26 mouse cellular contexts compared by ENCODE assay signal in the genomic region with DNA sequence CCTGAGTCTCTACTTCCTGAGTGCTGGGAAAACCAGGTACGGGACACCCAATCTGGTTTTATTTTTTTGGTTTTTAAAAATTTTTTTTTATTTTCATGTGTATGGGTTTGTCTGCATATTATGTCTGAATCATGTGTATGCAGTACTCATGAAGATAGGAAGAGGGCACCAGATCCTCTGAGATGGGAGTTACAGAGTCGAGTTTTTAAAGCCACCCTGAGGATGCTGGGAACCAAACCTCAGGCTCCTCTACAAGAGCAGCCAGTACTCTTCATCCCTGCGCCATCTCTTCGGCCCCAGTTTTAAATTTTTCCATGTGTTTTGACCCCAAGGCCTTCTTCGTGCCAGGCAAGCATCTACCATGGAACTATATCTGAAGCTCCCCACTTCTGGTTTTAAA. TPM values are rescaled to one million over a fixed set of nuclear protein-coding genes. Genes with fewer than 3 reads are reported as not detected.
DNase-seq lines count a peak whose midpoint lies in the region; ATAC-seq and TF ChIP-seq lines count a peak whose summit lies in the region.
"Had no signal": no experiment of that assay in that cellular context is flagged by ENCODE, and none has a peak within 500 bp of the region (broad histone marks: within the 10 kb centered on the region; RNA-seq: fewer than 3 reads in every experiment).

No protein-coding gene starts in this region.

- H3K9me3 ChIP-seq in forebrain, postnatal 0 days (ENCODE audit: low read length) = no peaks in the 10 kb centered on the region
- H3K9me3 ChIP-seq in forebrain, embryonic 13.5 days (replicated peaks) = no peaks in the 10 kb centered on the region
- no peaks in the 10 kb centered on the region for H3K9me3 ChIP-seq in kidney, postnatal 0 days (replicated peaks; ENCODE audit: low read length)
- no peaks in the 10 kb centered on the region for H3K9me3 ChIP-seq in MEL (replicated peaks; ENCODE audit: insufficient read depth, low read length)
- H3K9me3 ChIP-seq: embryonic facial prominence, embryonic 13.5 days; heart, embryonic 13.5 days; hindbrain, embryonic 13.5 days; limb, embryonic 15.5 days; liver, embryonic 15.5 days; midbrain, embryonic 12.5 days; neural tube, embryonic 12.5 days had no signal

- WGBS in forebrain, postnatal 0 days = 94% methylated on average over 5 of the region's 5 CpGs
- 89% methylated on average over 5 of the region's 5 CpGs for WGBS in forebrain, embryonic 13.5 days
- WGBS in kidney, postnatal 0 days = 91% methylated on average over 5 of the region's 5 CpGs

- peak; percentile 34 for TF ChIP-seq RAD21 in MEL (IDR thresholded peaks at IDR 0.05; ENCODE audit: low read depth, low read length)

- H3K4me2 ChIP-seq in forebrain, postnatal 0 days (ENCODE audit: low read depth) = no peak overlapping the region
- H3K4me2 ChIP-seq in forebrain, embryonic 13.5 days = no peak overlapping the region
- H3K4me2 ChIP-seq in kidney, postnatal 0 days (ENCODE audit: low read length) = no peak overlapping the region
- H3K4me2 ChIP-seq: embryonic facial prominence, embryonic 13.5 days; heart, embryonic 13.5 days; hindbrain, embryonic 13.5 days; limb, embryonic 15.5 days; liver, embryonic 15.5 days; midbrain, embryonic 12.5 days; neural tube, embryonic 12.5 days had no signal

- ATAC-seq in forebrain, postnatal 0 days = no peak
- ATAC-seq in forebrain, embryonic 13.5 days = no peak
- no peak for ATAC-seq in kidney, postnatal 0 days (replicated peaks; ENCODE audit: low FRiP score, low read depth)
- ATAC-seq: CD4-positive, CD25-positive, alpha-beta regulatory T cell, adult 4 months; forebrain, embryonic 14.5 days had no signal

- TF ChIP-seq EP300 in MEL (IDR thresholded peaks at IDR 0.05; ENCODE audit: low read depth in 1 of 2, low read length in 2 of 2) = no peak

- DNase-seq in forebrain, postnatal 0 days = no peak
- no peak for DNase-seq in kidney, postnatal 0 days (ENCODE audit: low spot score)
- DNase-seq in kidney, adult 9 months = no peak
- DNase-seq in 416B (ENCODE audit: low read depth) (peak; percentile 15), MEL (ENCODE audit: low read depth, low spot score) (peak; percentile 16)
- DNase-seq in frontal cortex, postnatal 14 days (ENCODE audit: low spot score in 2 of 2) = no peak
- no peak for DNase-seq in cerebellum, postnatal 14 days
- DNase-seq: cerebellum, adult 11 months; cerebellum, adult 9-11 months; gastrocnemius, postnatal 14 days; heart, adult 18-20 months; kidney, adult 11 months; left cerebral cortex, postnatal 4 days; lung, postnatal 10 days; right cerebral cortex, postnatal 14 days; thymus, postnatal 25 days had no signal

- 0 out of 2 replicates have a peak, but pooled peaks have one; percentile 8 for TF ChIP-seq CTCF in forebrain, postnatal 0 days (IDR thresholded peaks at IDR 0.05; ENCODE audit: low read depth)
- TF ChIP-seq CTCF in kidney, postnatal 0 days (IDR thresholded peaks at IDR 0.05; ENCODE audit: low read depth) = peak; percentile 20; the same call in 1 of the 2 replicates
- peak in 1 of 3 experiments; percentile 24; a peak in 2 of 6 replicates for TF ChIP-seq CTCF in MEL (IDR thresholded peaks at IDR 0.05 in 2 of 3, conservative IDR thresholded peaks at IDR 0.05 in 1 of 3; ENCODE audit: control insufficient read depth in 1 of 3, insufficient read depth in 1 of 3, low read depth in 2 of 3, low read length in 3 of 3, poor library complexity in 1 of 3, severe bottlenecking in 1 of 3)

- no peaks in the 10 kb centered on the region for H3K36me3 ChIP-seq in forebrain, postnatal 0 days (ENCODE audit: insufficient read depth)
- peaks cover 8% of the 10 kb centered on the region for H3K36me3 ChIP-seq in forebrain, embryonic 13.5 days (ENCODE audit: poor library complexity, severe bottlenecking)
- no peaks in the 10 kb centered on the region for H3K36me3 ChIP-seq in kidney, postnatal 0 days (ENCODE audit: insufficient read depth, low read length)
- H3K36me3 ChIP-seq in MEL (ENCODE audit: control insufficient read depth in 1 of 2, insufficient read depth in 2 of 2, low read length in 2 of 2) = no peaks in the 10 kb centered on the region
- H3K36me3 ChIP-seq: neural tube, embryonic 12.5 days had no signal

- no peak overlapping the region for H3K9ac ChIP-seq in forebrain, postnatal 0 days
- H3K9ac ChIP-seq in forebrain, embryonic 13.5 days = no peak overlapping the region
- no peak overlapping the region for H3K9ac ChIP-seq in kidney, postnatal 0 days (ENCODE audit: low read depth, low read length)
- H3K9ac ChIP-seq in MEL (ENCODE audit: control insufficient read depth, low read depth, low read length, poor library complexity, severe bottlenecking) = no peak overlapping the region
- H3K9ac ChIP-seq: embryonic facial prominence, embryonic 13.5 days; heart, embryonic 13.5 days; hindbrain, embryonic 13.5 days; limb, embryonic 15.5 days; liver, embryonic 15.5 days; midbrain, embryonic 12.5 days; neural tube, embryonic 12.5 days had no signal

- TF ChIP-seq POLR2A in MEL (IDR thresholded peaks at IDR 0.05; ENCODE audit: control insufficient read depth in 1 of 2, insufficient read depth in 1 of 2, low read depth in 1 of 2, low read length in 2 of 2, poor library complexity in 1 of 2) = no peak

- H3K27me3 ChIP-seq in forebrain, postnatal 0 days (ENCODE audit: insufficient read depth, low read length) = no peaks in the 10 kb centered on the region
- H3K27me3 ChIP-seq in forebrain, embryonic 13.5 days = no peaks in the 10 kb centered on the region
- H3K27me3 ChIP-seq in kidney, postnatal 0 days (ENCODE audit: insufficient read depth, low read length) = no peaks in the 10 kb centered on the region
- peaks cover 0 to 6% of the 10 kb centered on the region in 2 experiments; a peak in 3 of 4 replicates for H3K27me3 ChIP-seq in MEL (ENCODE audit: control insufficient read depth in 1 of 2, insufficient read depth in 2 of 2, low read length in 2 of 2)
- H3K27me3 ChIP-seq: embryonic facial prominence, embryonic 13.5 days; heart, embryonic 13.5 days; hindbrain, embryonic 13.5 days; limb, embryonic 15.5 days; liver, embryonic 15.5 days; midbrain, embryonic 12.5 days; neural tube, embryonic 12.5 days had no signal

- H3K27ac ChIP-seq in forebrain, postnatal 0 days (ENCODE audit: low read depth, low read length) = no peak overlapping the region
- H3K27ac ChIP-seq in forebrain, embryonic 13.5 days = no peak overlapping the region
- no peak overlapping the region for H3K27ac ChIP-seq in kidney, postnatal 0 days
- H3K27ac ChIP-seq in MEL (ENCODE audit: control insufficient read depth, low read depth, low read length) = no peak overlapping the region
- H3K27ac ChIP-seq: embryonic facial prominence, embryonic 13.5 days; heart, embryonic 13.5 days; limb, embryonic 15.5 days; liver, embryonic 15.5 days; midbrain, embryonic 12.5 days; neural tube, embryonic 12.5 days had no signal

- H3K4me1 ChIP-seq in forebrain, postnatal 0 days (ENCODE audit: insufficient read depth) = no peaks in the 10 kb centered on the region
- H3K4me1 ChIP-seq in forebrain, embryonic 13.5 days = 0 out of 2 replicates have a peak, but pooled peaks cover 4% of the 10 kb centered on the region
- H3K4me1 ChIP-seq in kidney, postnatal 0 days (replicated peaks; ENCODE audit: insufficient read depth, low read length) = peaks cover 20% of the 10 kb centered on the region
- H3K4me1 ChIP-seq in MEL (ENCODE audit: control insufficient read depth in 1 of 2, insufficient read depth in 2 of 2, low read length in 2 of 2) = no peaks in the 10 kb centered on the region

- no peak overlapping the region for H3K4me3 ChIP-seq in forebrain, postnatal 0 days (ENCODE audit: low read depth, low read length)
- no peak overlapping the region for H3K4me3 ChIP-seq in forebrain, embryonic 13.5 days
- no peak overlapping the region for H3K4me3 ChIP-seq in kidney, postnatal 0 days (replicated peaks; ENCODE audit: low read depth, low read length)
- no peak overlapping the region for H3K4me3 ChIP-seq in MEL (ENCODE audit: control insufficient read depth in 1 of 2, insufficient read depth in 1 of 2, low read depth in 2 of 2, low read length in 2 of 2)
- H3K4me3 ChIP-seq: embryonic facial prominence, embryonic 13.5 days; heart, embryonic 13.5 days; hindbrain, embryonic 13.5 days; limb, embryonic 15.5 days; liver, embryonic 15.5 days; midbrain, embryonic 12.5 days; neural tube, embryonic 12.5 days had no signal

- no peaks in the 10 kb centered on the region for H3K79me2 ChIP-seq in MEL (ENCODE audit: control insufficient read depth, insufficient read depth, low read length, poor library complexity)

TF ChIP-seq in MEL, 35 proteins besides CTCF, POLR2A, EP300 and RAD21:
- TF ChIP-seq MAZ (IDR thresholded peaks at IDR 0.05; ENCODE audit: low read depth, low read length) (no peak), SMC3 (IDR thresholded peaks at IDR 0.05; ENCODE audit: low read depth, low read length) (peak; percentile 5; the same call in 1 of the 2 replicates)

RNA-seq across cellular contexts. Expression of a gene that starts 25.2 kb away (rescaled TPM):
- total RNA-seq in forebrain, postnatal 0 days (2014; rRNA removed) = 0.14 and 0.46 TPM in 2 replicates
- 0.09 and 0.16 TPM in 2 replicates for polyA plus RNA-seq in forebrain, postnatal 0 days (2015; fragmentation: Nextera tagmentation; extraction: Ambion mirVana)
- polyA plus RNA-seq in forebrain, embryonic 13.5 days (2015; fragmentation: Nextera tagmentation; extraction: Ambion mirVana) = 0.28 and 0.64 TPM in 2 replicates
- 0.33 and 0.51 TPM in 2 replicates for polyA plus RNA-seq in kidney, postnatal 0 days (2015; fragmentation: Nextera tagmentation; extraction: Ambion mirVana)
- total RNA-seq in MEL (2012; rRNA removed) = not detected in 2 replicates
- under 1 TPM in 1 of 2 experiments, not detected in 1; 0.01 TPM for polyA plus RNA-seq in MEL (2012; ENCODE audit: insufficient read depth in 1 of 2, insufficient read length in 2 of 2, low read depth in 1 of 2, low replicate concordance in 2 of 2, missing spikeins in 1 of 2)
- total RNA-seq: left cerebral cortex, postnatal 4 days had no signal
- polyA plus RNA-seq: CD4-positive, CD25-positive, alpha-beta regulatory T cell, adult 4 months; heart, embryonic 13.5 days had no signal

RNA-seq across cellular contexts. Expression of a gene that starts 44.6 kb away (rescaled TPM):
- total RNA-seq in forebrain, postnatal 0 days (2014; rRNA removed) = 6.1 and 6.3 TPM in 2 replicates
- 4.2 and 6.7 TPM in 2 replicates for polyA plus RNA-seq in forebrain, postnatal 0 days (2015; fragmentation: Nextera tagmentation; extraction: Ambion mirVana)
- polyA plus RNA-seq in forebrain, embryonic 13.5 days (2015; fragmentation: Nextera tagmentation; extraction: Ambion mirVana) = 5.1 and 6.1 TPM in 2 replicates
- 8.4 and 8.6 TPM in 2 replicates for polyA plus RNA-seq in kidney, postnatal 0 days (2015; fragmentation: Nextera tagmentation; extraction: Ambion mirVana)
- total RNA-seq in MEL (2012; rRNA removed) = 1.3 and 1.4 TPM in 2 replicates
- polyA plus RNA-seq in MEL (2012; ENCODE audit: insufficient read depth in 1 of 2, insufficient read length in 2 of 2, low read depth in 1 of 2, low replicate concordance in 2 of 2, missing spikeins in 1 of 2) = 1 to 10 TPM in 1 of 2 experiments, not detected in 1; 5.1 TPM

RNA-seq across cellular contexts. Expression of a gene that starts 54.3 kb away (rescaled TPM):
- 34.9 and 39.0 TPM in 2 replicates for total RNA-seq in forebrain, postnatal 0 days (2014; rRNA removed)
- 34.4 and 38.7 TPM in 2 replicates for polyA plus RNA-seq in forebrain, postnatal 0 days (2015; fragmentation: Nextera tagmentation; extraction: Ambion mirVana)
- polyA plus RNA-seq in forebrain, embryonic 13.5 days (2015; fragmentation: Nextera tagmentation; extraction: Ambion mirVana) = 44.4 and 44.5 TPM in 2 replicates
- polyA plus RNA-seq in kidney, postnatal 0 days (2015; fragmentation: Nextera tagmentation; extraction: Ambion mirVana) = 59.5 and 62.3 TPM in 2 replicates
- 38.7 and 38.8 TPM in 2 replicates for total RNA-seq in MEL (2012; rRNA removed)
- 10 to 100 TPM in 1 of 2 experiments, not detected in 1; 32.4 TPM for polyA plus RNA-seq in MEL (2012; ENCODE audit: insufficient read depth in 1 of 2, insufficient read length in 2 of 2, low read depth in 1 of 2, low replicate concordance in 2 of 2, missing spikeins in 1 of 2)

Comparison
In these comparisons a context has a peak if more than half of its experiments do, and no peak if none do; other contexts are left out.
1. DNase-seq: peak in 416B (single experiment) and MEL (single experiment); none in forebrain, postnatal 0 days (single experiment), kidney, postnatal 0 days (single experiment), kidney, adult 9 months (single experiment), frontal cortex, postnatal 14 days (0 of 2) and cerebellum, postnatal 14 days (0 of 2).